Comparison of ENCODE assay signal across 8 mouse cellular contexts in genomic region chr16:37539240-37539610, GRCm38 (mm10). TPM values are rescaled to one million over a fixed set of nuclear protein-coding genes. Genes with fewer than 3 reads are reported as not detected.
A peak's percentile ranks its signal among the peaks of the same experiment; 100 is the strongest.
DNase-seq lines count a peak whose midpoint lies in the region; ATAC-seq and TF ChIP-seq lines count a peak whose summit lies in the region.

No protein-coding gene starts in this region.

- TF ChIP-seq CTCF in testis, adult 2 months (IDR thresholded peaks at IDR 0.05; ENCODE audit: control insufficient read depth, insufficient read depth, insufficient replicate concordance, low read depth, low read length) = no peak

- peak; percentile 59 for ATAC-seq in forebrain, embryonic 11.5 days (replicated peaks; ENCODE audit: low FRiP score)
- peak; percentile 38 for ATAC-seq in liver, embryonic 11.5 days (replicated peaks; ENCODE audit: low FRiP score)
- peak; percentile 22 for ATAC-seq in stomach, embryonic 16.5 days (ENCODE audit: insufficient read depth, low FRiP score)

- peaks cover 3% of the 10 kb centered on the region; the same call in 1 of the 2 replicates for H3K36me3 ChIP-seq in testis, adult 2 months (ENCODE audit: control insufficient read depth, insufficient read depth, low read length)
- no peaks in the 10 kb centered on the region for H3K36me3 ChIP-seq in forebrain, embryonic 11.5 days (ENCODE audit: control insufficient read depth, insufficient read depth, low read length)
- peaks cover 16% of the 10 kb centered on the region; the same call in 1 of the 2 replicates for H3K36me3 ChIP-seq in liver, embryonic 11.5 days (ENCODE audit: control insufficient read depth, insufficient read depth, low read length)
- 0 out of 2 replicates have a peak, but pooled peaks cover 3% of the 10 kb centered on the region for H3K36me3 ChIP-seq in stomach, embryonic 16.5 days (ENCODE audit: control insufficient read depth, insufficient read depth, low read length)

- peak overlapping the region; percentile 96 for H3K27ac ChIP-seq in testis, adult 2 months (ENCODE audit: control insufficient read depth, insufficient read depth, low read depth, low read length)
- H3K27ac ChIP-seq in forebrain, embryonic 11.5 days (ENCODE audit: low read depth, low read length) = peak overlapping the region; percentile 34; the same call in 1 of the 2 replicates
- H3K27ac ChIP-seq in liver, embryonic 11.5 days (ENCODE audit: low read depth, low read length) = peak overlapping the region; percentile 73
- peak overlapping the region; percentile 64 for H3K27ac ChIP-seq in stomach, embryonic 16.5 days (ENCODE audit: low read length)

- H3K4me3 ChIP-seq in testis, adult 2 months (ENCODE audit: control insufficient read depth, low read depth, low read length) = peak overlapping the region; percentile 92
- peak overlapping the region; percentile 82 for H3K4me3 ChIP-seq in forebrain, embryonic 11.5 days (ENCODE audit: low read depth, low read length)
- peak overlapping the region; percentile 87 for H3K4me3 ChIP-seq in liver, embryonic 11.5 days (ENCODE audit: low read depth, low read length)
- H3K4me3 ChIP-seq in stomach, embryonic 16.5 days (replicated peaks; ENCODE audit: low read length) = peak overlapping the region; percentile 78

- H3K27me3 ChIP-seq in testis, adult 2 months (ENCODE audit: control insufficient read depth, insufficient read depth, low read length) = no peaks in the 10 kb centered on the region
- no peaks in the 10 kb centered on the region for H3K27me3 ChIP-seq in forebrain, embryonic 11.5 days (ENCODE audit: control insufficient read depth, insufficient read depth, low read length)
- no peaks in the 10 kb centered on the region for H3K27me3 ChIP-seq in liver, embryonic 11.5 days (replicated peaks; ENCODE audit: control insufficient read depth, insufficient read depth, low read length)
- no peaks in the 10 kb centered on the region for H3K27me3 ChIP-seq in stomach, embryonic 16.5 days (ENCODE audit: control insufficient read depth, insufficient read depth, low read length)

- peak overlapping the region; percentile 78 for H3K4me2 ChIP-seq in forebrain, embryonic 11.5 days (ENCODE audit: low read depth, low read length, severe bottlenecking)
- peak overlapping the region; percentile 81 for H3K4me2 ChIP-seq in liver, embryonic 11.5 days
- H3K4me2 ChIP-seq in stomach, embryonic 16.5 days (ENCODE audit: low read depth, low read length) = peak overlapping the region; percentile 72

- peak overlapping the region; percentile 91 for H3K9ac ChIP-seq in forebrain, embryonic 11.5 days (ENCODE audit: low read length)
- H3K9ac ChIP-seq in liver, embryonic 11.5 days (ENCODE audit: low read depth, low read length) = peak overlapping the region; percentile 92
- peak overlapping the region; percentile 92 for H3K9ac ChIP-seq in stomach, embryonic 16.5 days (ENCODE audit: low read length)

- WGBS in forebrain, embryonic 11.5 days = under 1% methylated on average over 22 of the region's 22 CpGs
- WGBS in liver, embryonic 11.5 days = under 1% methylated on average over 22 of the region's 22 CpGs
- WGBS in stomach, embryonic 16.5 days = under 1% methylated on average over 22 of the region's 22 CpGs

- TF ChIP-seq POLR2A in testis, adult 2 months (IDR thresholded peaks at IDR 0.05; ENCODE audit: control insufficient read depth, low read depth, low read length) = no peak

- H3K9me3 ChIP-seq in forebrain, embryonic 11.5 days (ENCODE audit: control insufficient read depth, low read length) = no peaks in the 10 kb centered on the region
- no peaks in the 10 kb centered on the region for H3K9me3 ChIP-seq in liver, embryonic 11.5 days (ENCODE audit: control insufficient read depth, low read length)
- no peaks in the 10 kb centered on the region for H3K9me3 ChIP-seq in stomach, embryonic 16.5 days (replicated peaks; ENCODE audit: control insufficient read depth, low read length)

- DNase-seq in testis, postnatal 14 days (ENCODE audit: low spot score) = no peak
- no peak for DNase-seq in forebrain, embryonic 11.5 days (ENCODE audit: low spot score)
- DNase-seq in liver, embryonic 11.5 days (ENCODE audit: low spot score) = no peak
- DNase-seq in thymus, adult 18-20 months = no peak
- no peak for DNase-seq in gastrocnemius, postnatal 25 days
- no peak for DNase-seq in frontal cortex, postnatal 36 days (ENCODE audit: low spot score in 2 of 2)

- no peaks in the 10 kb centered on the region; the same call in none of the 2 replicates for H3K4me1 ChIP-seq in testis, adult 2 months (ENCODE audit: control insufficient read depth, insufficient read depth, low read length)
- H3K4me1 ChIP-seq in forebrain, embryonic 11.5 days (replicated peaks; ENCODE audit: control insufficient read depth, insufficient read depth, low read length) = peaks cover 3% of the 10 kb centered on the region
- H3K4me1 ChIP-seq in liver, embryonic 11.5 days (replicated peaks; ENCODE audit: control insufficient read depth, insufficient read depth, low read length) = peaks cover 7% of the 10 kb centered on the region
- peaks cover 10% of the 10 kb centered on the region; the same call in 1 of the 2 replicates for H3K4me1 ChIP-seq in stomach, embryonic 16.5 days (ENCODE audit: control insufficient read depth, insufficient read depth, low read length)

RNA-seq across cellular contexts. Expression of gene Gtf2e1, which starts 0.4 kb away (rescaled TPM):
- 10.1 and 10.7 TPM in 2 replicates for polyA plus RNA-seq in testis, adult 2 months (2012; rRNA removed)
- 56.5 and 60.9 TPM in 2 replicates for polyA plus RNA-seq in forebrain, embryonic 11.5 days (2014; fragmentation: Nextera tagmentation; extraction: Ambion mirVana)
- polyA plus RNA-seq in liver, embryonic 11.5 days (2014; fragmentation: Nextera tagmentation; extraction: Ambion mirVana) = 29.2 and 34.0 TPM in 2 replicates
- polyA plus RNA-seq in stomach, embryonic 16.5 days (2015; fragmentation: Nextera tagmentation; extraction: Ambion mirVana) = 20.1 and 21.3 TPM in 2 replicates
- total RNA-seq in gastrocnemius, postnatal 25 days (2021) = 1 to 10 TPM; 6.3 to 7.4 TPM

RNA-seq across cellular contexts. Expression of gene Rabl3, which starts 0.5 kb away (rescaled TPM):
- 5.5 and 6.0 TPM in 2 replicates for polyA plus RNA-seq in testis, adult 2 months (2012; rRNA removed)
- polyA plus RNA-seq in forebrain, embryonic 11.5 days (2014; fragmentation: Nextera tagmentation; extraction: Ambion mirVana) = 39.2 and 42.3 TPM in 2 replicates
- 29.6 and 33.5 TPM in 2 replicates for polyA plus RNA-seq in liver, embryonic 11.5 days (2014; fragmentation: Nextera tagmentation; extraction: Ambion mirVana)
- 21.8 and 22.4 TPM in 2 replicates for polyA plus RNA-seq in stomach, embryonic 16.5 days (2015; fragmentation: Nextera tagmentation; extraction: Ambion mirVana)
- total RNA-seq in gastrocnemius, postnatal 25 days (2021) = 1 to 10 TPM; 5.0 to 5.6 TPM

RNA-seq across cellular contexts. Expression of gene Hgd, which starts 40.7 kb away (rescaled TPM):
- polyA plus RNA-seq in testis, adult 2 months (2012; rRNA removed) = 0.79 and 1.2 TPM in 2 replicates
- 0.28 TPM in 1 of 2 replicates, not detected in the other for polyA plus RNA-seq in forebrain, embryonic 11.5 days (2014; fragmentation: Nextera tagmentation; extraction: Ambion mirVana)
- polyA plus RNA-seq in liver, embryonic 11.5 days (2014; fragmentation: Nextera tagmentation; extraction: Ambion mirVana) = 13.6 and 13.7 TPM in 2 replicates
- polyA plus RNA-seq in stomach, embryonic 16.5 days (2015; fragmentation: Nextera tagmentation; extraction: Ambion mirVana) = 2.1 TPM in 2 replicates
- total RNA-seq in gastrocnemius, postnatal 25 days (2021) = not detected

Comparison
In these comparisons a context has a peak if more than half of its experiments do, and no peak if none do; other contexts are left out.
1. H3K27ac ChIP-seq: peak in every context shown above with its lines; median percentile 96 in testis, adult 2 months; 73 in liver, embryonic 11.5 days; 64 in stomach, embryonic 16.5 days; 34 in forebrain, embryonic 11.5 days.